Mouse (Mus musculus): ENCODE data around the gene Lingo1.

Gene Lingo1

GRCm38 (mm10) chr9:56678929-56679681 is 117.2 kb downstream of the Lingo1 start:
- no peak for DNase-seq (ENCODE audit: low spot score)

- no peak for DNase-seq (ENCODE audit: low spot score)
These were observed 120.6 kb downstream of the Lingo1 start for GRCm38 (mm10) chr9:56675696-56676095.

DNA sequence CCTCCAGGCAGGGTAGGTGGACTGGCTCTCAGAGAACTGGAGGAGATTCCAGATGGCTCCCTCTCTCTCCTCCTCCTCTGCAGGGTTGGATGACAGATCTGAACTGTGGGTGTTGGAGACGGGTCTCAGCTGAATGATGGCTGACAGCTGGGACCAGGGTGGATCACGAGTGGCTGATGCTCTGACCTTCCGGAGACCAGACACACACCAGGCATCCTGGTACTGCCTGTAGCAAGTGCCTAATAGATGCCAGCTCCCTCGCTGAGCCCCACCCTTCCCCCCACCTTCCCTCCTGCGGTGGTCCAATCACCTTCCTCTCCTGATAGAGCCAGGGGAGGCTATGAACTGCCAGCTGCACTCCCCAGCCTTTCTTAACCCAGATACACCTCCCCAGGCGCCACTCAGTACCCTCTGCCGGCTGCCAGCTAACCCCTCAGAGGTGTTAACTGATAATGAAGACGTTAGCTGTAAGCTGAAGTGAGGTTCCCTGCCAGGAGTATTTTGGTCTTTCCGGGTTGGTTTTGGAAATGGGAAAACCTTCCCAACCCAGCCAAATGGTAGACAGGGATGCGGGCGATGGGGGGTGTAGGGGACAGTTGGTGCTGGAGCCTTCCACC is 126.6 kb downstream of the Lingo1 start:
- no peak for DNase-seq (ENCODE audit: low spot score)

- no peak for DNase-seq (ENCODE audit: low spot score)
These were observed 132.1 kb downstream of the Lingo1 start for GRCm38 (mm10) chr9:56664136-56664535.

GRCm38 (mm10) chr9:56662946-56663345 is 133.3 kb downstream of the Lingo1 start:
- DNase-seq (ENCODE audit: low spot score): no peak

DNA sequence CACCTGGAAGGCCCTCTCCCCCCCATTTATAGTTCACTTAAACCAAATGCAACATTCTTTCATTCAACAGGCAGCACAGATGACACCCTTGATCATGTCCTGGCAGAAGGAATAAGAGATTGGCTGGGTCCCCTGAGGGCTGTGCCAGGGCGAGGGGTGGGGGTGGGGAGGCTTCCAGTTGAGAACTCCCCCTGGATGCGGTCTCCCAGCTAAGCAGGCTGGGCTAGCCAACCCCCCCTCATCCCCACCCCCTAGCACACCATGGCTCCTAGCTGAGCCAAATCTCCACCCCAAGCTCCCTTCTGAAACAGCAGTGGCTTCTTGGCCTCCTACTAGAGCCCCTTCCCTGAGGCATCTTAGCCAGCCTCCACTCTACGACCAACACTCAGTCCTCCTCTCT is 133.9 kb downstream of the Lingo1 start:
- DNase-seq (ENCODE audit: low spot score): no peak

DNA sequence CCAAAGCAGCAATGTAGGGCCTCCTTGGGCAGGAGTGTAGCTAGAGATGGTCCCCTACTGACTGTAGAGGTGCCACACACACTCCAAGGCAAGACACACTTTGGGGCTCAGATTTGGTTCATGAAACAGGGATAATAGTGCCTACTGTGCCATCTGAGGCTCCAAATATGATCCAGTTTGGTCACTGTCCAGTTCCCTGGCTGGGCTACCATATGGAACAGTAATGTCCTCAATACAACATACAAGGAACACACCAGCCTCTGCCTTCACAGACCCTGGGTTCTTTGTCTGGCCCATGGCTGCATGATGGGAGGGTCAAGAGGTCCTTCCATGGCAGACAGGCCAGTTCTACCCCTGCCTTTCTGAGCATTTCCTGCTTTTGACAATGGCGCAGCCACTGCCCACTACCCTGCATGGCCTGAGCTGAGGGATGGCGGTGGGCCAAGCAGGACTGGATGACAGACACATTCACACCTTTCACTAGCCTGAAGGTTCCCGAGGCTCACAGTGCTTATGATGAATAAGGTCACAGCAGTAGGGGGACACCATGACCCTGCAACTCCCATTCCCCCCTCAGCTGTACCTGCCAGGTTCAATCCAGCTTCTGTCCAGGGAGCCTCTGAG is 134.9 kb downstream of the Lingo1 start:
- no peak for DNase-seq (ENCODE audit: low spot score)

DNA sequence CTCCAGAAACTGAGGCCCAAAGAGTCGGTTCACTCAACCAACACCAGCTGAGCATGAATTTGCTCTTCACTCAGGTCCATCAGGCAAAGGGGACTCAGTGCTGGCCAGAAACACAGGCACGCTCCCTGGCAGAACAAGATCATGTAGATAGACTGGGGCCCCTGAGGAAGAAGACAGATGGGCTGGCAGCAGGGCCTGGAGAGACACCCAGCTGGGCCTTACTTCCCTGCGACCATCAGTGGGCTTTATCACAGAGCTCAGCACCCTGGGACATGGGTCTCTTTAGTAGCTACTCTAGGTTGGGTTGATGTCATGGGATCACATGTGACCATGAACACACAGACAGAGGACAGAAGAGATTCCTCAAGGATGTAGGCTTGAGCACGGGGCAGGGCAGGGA is 137.7 kb downstream of the Lingo1 start:
- no peak for DNase-seq (ENCODE audit: low spot score)

DNA sequence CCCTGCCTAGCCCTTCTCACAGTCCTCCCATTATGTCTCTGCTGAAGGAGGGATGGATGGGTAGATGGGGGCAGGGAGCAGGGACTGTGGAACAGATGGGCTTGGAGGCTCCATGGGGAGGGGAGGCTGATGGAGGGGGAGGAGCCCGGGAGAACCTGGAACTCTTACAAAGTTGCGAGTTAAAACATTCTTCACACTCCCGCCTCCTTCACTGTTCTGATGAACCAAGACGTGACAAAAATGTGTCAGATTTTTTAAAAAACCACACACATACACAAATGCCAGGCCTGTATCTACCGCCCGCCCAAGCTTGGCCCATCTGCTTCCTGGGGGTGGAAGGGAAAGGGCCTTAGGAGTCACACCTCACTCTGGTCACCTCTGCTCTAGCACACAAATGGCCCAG is 138.3 kb downstream of the Lingo1 start:
- DNase-seq (ENCODE audit: low spot score): no peak

GRCm38 (mm10) chr9:56656766-56657542 is 139.3 kb downstream of the Lingo1 start:
- DNase-seq (ENCODE audit: low spot score): no peak

DNA sequence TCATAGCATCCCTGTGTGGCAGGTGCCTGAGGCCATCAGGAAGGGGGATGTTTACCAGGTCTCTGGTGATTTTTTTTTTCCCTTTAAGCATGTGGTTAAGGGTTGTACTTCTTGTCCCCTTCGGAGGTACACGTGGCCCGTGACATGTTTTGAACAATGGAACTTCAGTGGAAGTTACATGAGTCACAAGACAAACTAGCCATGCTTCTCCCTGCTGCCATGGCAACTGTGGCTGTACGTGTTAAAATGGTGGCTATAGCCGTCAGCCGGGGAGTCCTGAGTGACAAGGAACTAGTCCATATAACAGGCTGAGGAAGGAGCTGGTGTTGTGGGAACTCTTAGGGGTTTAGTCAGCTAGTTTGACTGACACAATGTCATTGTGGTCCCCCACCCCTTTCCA is 141.1 kb downstream of the Lingo1 start:
- no peak for DNase-seq (ENCODE audit: low spot score)

DNA sequence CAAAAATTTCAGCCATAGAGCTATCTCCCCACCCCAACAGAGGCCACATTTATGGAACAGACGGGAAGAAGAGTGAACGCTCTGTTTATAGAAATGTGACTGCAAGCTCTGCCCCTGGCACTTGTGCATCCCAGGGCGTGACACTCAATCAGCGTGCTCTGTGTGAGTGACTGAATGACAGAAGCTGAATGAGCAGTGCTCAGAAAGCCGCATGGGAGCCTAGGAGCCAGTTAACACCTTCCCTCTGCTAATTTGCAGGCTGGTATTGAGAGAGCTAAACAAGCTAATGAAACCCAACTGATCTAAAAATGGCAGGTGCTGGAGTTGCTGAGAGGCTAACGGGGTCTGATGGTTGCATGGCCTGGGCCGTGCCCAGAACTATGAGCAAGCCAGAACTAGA is 143.7 kb downstream of the Lingo1 start:
- DNase-seq (ENCODE audit: low spot score): no peak

DNA sequence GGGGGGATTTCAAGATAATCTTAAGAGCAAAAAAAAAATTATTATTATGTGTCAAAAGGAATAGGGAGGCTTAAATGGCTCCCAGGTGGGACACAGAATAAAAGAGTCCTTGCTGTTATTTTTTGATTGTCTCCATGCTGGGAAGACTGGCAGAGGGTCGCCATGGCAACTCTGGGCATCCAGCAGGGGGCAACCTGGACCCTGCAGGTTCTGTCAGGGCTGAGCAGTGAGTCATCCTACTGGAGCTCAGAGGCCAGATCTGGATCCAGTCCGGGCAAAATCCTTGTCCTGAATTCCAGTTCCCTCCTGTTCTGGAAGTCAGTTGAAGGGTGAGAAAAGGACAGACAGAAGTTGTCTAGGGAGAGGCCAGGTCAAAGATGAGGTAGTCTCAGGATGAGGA is 144.7 kb downstream of the Lingo1 start:
- DNase-seq (ENCODE audit: low spot score): no peak

- DNase-seq (ENCODE audit: low spot score): no peak
These were observed 149.8 kb downstream of the Lingo1 start for GRCm38 (mm10) chr9:56646227-56647025.

- no peak for DNase-seq (ENCODE audit: low spot score)
These were observed 152.8 kb downstream of the Lingo1 start for GRCm38 (mm10) chr9:56643474-56643873.

- DNase-seq (ENCODE audit: low spot score): no peak
These were observed 157.9 kb downstream of the Lingo1 start for GRCm38 (mm10) chr9:56638226-56638905.

DNA sequence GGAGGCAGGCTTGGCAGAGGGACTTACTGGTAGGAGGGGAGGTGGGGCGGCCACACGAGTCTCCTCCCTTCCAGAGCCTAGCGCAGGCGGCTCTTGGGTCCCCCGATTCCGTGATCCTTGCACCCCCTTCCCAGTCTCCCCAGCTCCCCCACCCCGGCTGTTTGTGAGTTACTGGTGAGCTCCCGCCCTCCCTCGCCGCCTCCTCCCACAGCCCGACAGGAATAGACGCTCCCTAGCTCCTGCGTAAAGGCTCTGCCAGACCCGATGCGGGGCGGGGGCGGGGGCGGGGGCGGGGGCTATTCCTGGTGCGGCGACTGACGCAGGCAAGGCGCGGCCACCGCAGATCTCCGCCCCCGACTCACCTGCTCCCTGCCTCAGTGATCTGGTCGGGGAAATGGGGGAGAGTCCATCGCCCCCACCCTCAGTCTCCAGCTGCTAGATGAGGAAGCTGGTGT is 158.8 kb downstream of the Lingo1 start:
- DNase-seq (ENCODE audit: low spot score): peak; percentile 16

- no peak for DNase-seq (ENCODE audit: low spot score)
These were observed 159.4 kb downstream of the Lingo1 start for GRCm38 (mm10) chr9:56636766-56637402.

DNA sequence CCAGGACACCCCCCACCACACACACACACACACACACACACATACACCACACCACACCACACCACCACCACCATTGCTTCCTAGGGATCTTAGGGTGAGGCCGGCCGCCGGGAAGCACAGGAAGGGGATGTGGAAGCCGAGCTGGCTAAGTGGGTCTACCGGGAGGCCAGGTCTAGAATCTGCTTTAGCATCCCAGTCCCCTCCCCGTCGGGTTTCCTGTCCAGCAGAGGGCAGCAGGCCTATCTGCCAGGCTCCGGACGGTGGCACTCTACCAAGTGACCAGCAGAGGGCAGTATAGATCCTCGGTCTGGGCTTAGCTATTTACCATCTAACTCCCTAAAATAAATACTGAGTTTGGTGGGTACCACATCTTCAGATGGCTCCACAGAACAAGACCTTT is 160.1 kb downstream of the Lingo1 start:
- DNase-seq (ENCODE audit: low spot score): peak; percentile 88

DNA sequence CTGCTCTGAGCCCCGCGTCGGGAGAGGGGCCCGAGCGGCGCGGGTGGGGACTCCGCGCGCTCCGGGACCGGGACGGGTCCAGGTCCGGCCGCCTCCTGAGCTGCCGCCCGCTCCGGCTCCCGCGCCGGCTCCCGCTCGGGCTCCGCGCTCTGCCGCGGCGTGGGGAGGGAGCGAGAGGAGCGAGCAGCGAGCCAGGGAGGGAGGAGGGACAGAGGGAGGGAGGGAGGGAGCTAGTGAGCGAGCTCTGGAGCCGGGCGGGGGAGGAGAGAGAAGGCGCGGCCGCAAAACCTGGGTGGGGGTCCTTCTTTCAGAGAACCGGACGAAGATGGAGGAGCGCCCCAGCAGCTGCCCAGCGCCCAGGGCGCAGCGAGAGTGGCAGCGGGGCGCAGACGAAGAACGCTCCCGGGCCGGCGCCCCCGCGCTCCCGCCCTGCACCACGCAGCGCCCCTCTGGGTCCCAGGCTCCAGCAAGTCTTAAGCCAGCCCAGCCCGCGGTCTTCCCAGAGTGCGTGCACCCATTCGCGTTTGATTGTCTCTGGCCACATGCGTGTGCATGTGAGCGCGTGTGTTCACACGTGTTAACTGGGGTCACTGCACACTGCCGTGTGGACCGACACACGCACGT is 160.7 kb downstream of the Lingo1 start:
- peak; percentile 44 for DNase-seq (ENCODE audit: low spot score)

All from urinary bladder, postnatal 14 days (tissue).